Mouse (Mus musculus) limb, embryonic 10.5 days (tissue): ENCODE data around the gene Gm49405. TPM values are rescaled to one million over a fixed set of nuclear protein-coding genes. Genes with fewer than 3 reads are reported as not detected.
A peak's percentile ranks its signal among the peaks of the same experiment; 100 is the strongest.
"Not testable (repeated sequence)": the region's sequence is repeated elsewhere in the genome, so short reads cannot be mapped to it uniquely, and the experiment has no call there.

Experiments used
- DNase-seq: peaks from one replicate; pipeline ENCODE4 v3.0.0-alpha.2; 2017; ENCODE audit warnings: low spot score
- H3K27ac ChIP-seq: fragments of 300-500 bp; sonication (generic); 2 replicates; pipeline ENCODE4 v1.5.1; 2016; ENCODE audit warnings: mild to moderate bottlenecking
- H3K27me3 ChIP-seq: fragments of 300-500 bp; sonication (generic); 2 replicates; pipeline ENCODE4 v1.6.1; 2016; ENCODE audit warnings: low read depth, mild to moderate bottlenecking; ENCODE audit not compliant: poor library complexity, severe bottlenecking
- H3K36me3 ChIP-seq: fragments of 300-500 bp; sonication (generic); 2 replicates; pipeline ENCODE4 v1.6.1; 2016; ENCODE audit warnings: mild to moderate bottlenecking, moderate library complexity
- H3K4me1 ChIP-seq: fragments of 300-500 bp; sonication (generic); 2 replicates; pipeline ENCODE4 v1.6.1; 2016
- H3K4me3 ChIP-seq: fragments of 300-500 bp; sonication (generic); 2 replicates; pipeline ENCODE4 v1.5.1; 2016; ENCODE audit warnings: mild to moderate bottlenecking, moderate library complexity
- H3K9me3 ChIP-seq: fragments of 300-500 bp; sonication (generic); replicated peaks from 2 replicates; pipeline ENCODE4 v1.6.1; 2016; ENCODE audit warnings: mild to moderate bottlenecking
- WGBS: fragments of 180-500 bp; shearing (Covaris S2); methylation state at CpG from one replicate; pipeline ENCODE4 v1.1.7; 2016; 5-methylcytosine and 5-hydroxymethylcytosine counted together
- polyA plus RNA-seq: library from polyadenylated mRNA; unstranded; fragments of >200 nt; fragmentation: Nextera tagmentation; extraction: Ambion mirVana; gene quantifications from 2 replicates; pipeline ENCODE4 v1.2.1, GENCODE M21; 2016

The Gm49405 gene
- polyA plus RNA-seq, 1 experiment from 2014 or later = 4.6 TPM

- WGBS = 66% methylated on average over 3 of the region's 3 CpGs
- Histone ChIP-seq H3K4me1 (peaks cover 15% of the 10 kb centered on the region), H3K36me3 (no peaks in the 10 kb centered on the region), H3K9me3 (no peaks in the 10 kb centered on the region), H3K27ac (no peak overlapping the region), H3K27me3 (no peaks in the 10 kb centered on the region), H3K4me3 (no peak overlapping the region)
- no peak for DNase-seq
Measured at GRCm38 (mm10) chr19:3967258-3967657, 33.2 kb upstream of the Gm49405 start.

GRCm38 (mm10) chr19:3972229-3972628, 28.2 kb upstream of the Gm49405 start, which contains the start of gene Aldh3b2:
Aldh3b2 (plus strand) TSS chr19:3972328.
- no peak within 1 kb of the TSS for H3K4me3 ChIP-seq
- H3K9me3 ChIP-seq = no peaks in the 10 kb centered on the region
- H3K27me3 ChIP-seq = no peaks in the 10 kb centered on the region
- no peaks in the 10 kb centered on the region for H3K36me3 ChIP-seq
- peak within 1 kb of the TSS; percentile 44; the same call in 1 of the 2 replicates for H3K27ac ChIP-seq
- 31% methylated on average over 9 of the region's 9 CpGs for WGBS
- H3K4me1 ChIP-seq = peaks cover 22% of the 10 kb centered on the region
- DNase-seq = no peak

GRCm38 (mm10) chr19:3974608-3975007, 25.8 kb upstream of the Gm49405 start:
- 92% methylated on average over 6 of the region's 6 CpGs for WGBS
- peaks cover 13% of the 10 kb centered on the region for H3K4me1 ChIP-seq
- not testable (repeated sequence) for H3K9me3 ChIP-seq, H3K36me3 ChIP-seq, H3K27me3 ChIP-seq, H3K4me3 ChIP-seq, H3K27ac ChIP-seq, DNase-seq

- no peaks in the 10 kb centered on the region for H3K9me3 ChIP-seq
- no peak overlapping the region for H3K4me3 ChIP-seq
- no peak for DNase-seq
- H3K27ac ChIP-seq = no peak overlapping the region
- peaks cover 16% of the 10 kb centered on the region for H3K4me1 ChIP-seq
- no peaks in the 10 kb centered on the region for H3K27me3 ChIP-seq
- whole genome bisulfite sequencing = 87% methylated on average over 2 of the region's 2 CpGs
- H3K36me3 ChIP-seq = no peaks in the 10 kb centered on the region
Measured at GRCm38 (mm10) chr19:3975866-3976265, 24.6 kb upstream of the Gm49405 start.

GRCm38 (mm10) chr19:3980309-3980708, 20.1 kb upstream of the Gm49405 start:
- Histone ChIP-seq H3K4me1 (peaks cover 27% of the 10 kb centered on the region), H3K4me3 (no peak overlapping the region), H3K27me3 (no peaks in the 10 kb centered on the region), H3K9me3 (no peaks in the 10 kb centered on the region), H3K27ac (peak overlapping the region; percentile 46; the same call in 1 of the 2 replicates), H3K36me3 (no peaks in the 10 kb centered on the region)
- 13% methylated on average over 4 of the region's 4 CpGs for WGBS
- DNase-seq = peak; percentile 72

- Histone ChIP-seq H3K4me1 (peaks cover 32% of the 10 kb centered on the region), H3K9me3 (no peaks in the 10 kb centered on the region), H3K27me3 (no peaks in the 10 kb centered on the region), H3K36me3 (no peaks in the 10 kb centered on the region), H3K4me3 (no peak overlapping the region), H3K27ac (no peak overlapping the region)
- WGBS = 75% methylated on average over 9 of the region's 9 CpGs
- no peak for DNase-seq
Measured at GRCm38 (mm10) chr19:3980917-3981316, 19.5 kb upstream of the Gm49405 start.

GRCm38 (mm10) chr19:3983527-3984200, 16.8 kb upstream of the Gm49405 start:
- H3K4me1 ChIP-seq = peaks cover 41% of the 10 kb centered on the region
- H3K4me3 ChIP-seq = no peak overlapping the region
- no peak for DNase-seq

GRCm38 (mm10) chr19:3985261-3985681, 15.2 kb upstream of the Gm49405 start:
- Histone ChIP-seq H3K4me3 (no peak overlapping the region), H3K27me3 (no peaks in the 10 kb centered on the region), H3K36me3 (no peaks in the 10 kb centered on the region), H3K9me3 (no peaks in the 10 kb centered on the region), H3K27ac (peak overlapping the region; percentile 76), H3K4me1 (peaks cover 38% of the 10 kb centered on the region)
- DNase-seq = no peak
- 37% methylated on average over 8 of the region's 8 CpGs for WGBS

More at GRCm38 (mm10) chr19:3983527-3984200, 16.8 kb upstream of the Gm49405 start:
- H3K27me3 ChIP-seq = no peaks in the 10 kb centered on the region
- peak overlapping the region; percentile 25 for H3K27ac ChIP-seq
- no peaks in the 10 kb centered on the region for H3K9me3 ChIP-seq
- WGBS = 52% methylated on average over 9 of the region's 9 CpGs
- H3K36me3 ChIP-seq = no peaks in the 10 kb centered on the region

- Histone ChIP-seq H3K9me3 (no peaks in the 10 kb centered on the region), H3K4me3 (0 out of 2 replicates have a peak within 1 kb of the TSS, but pooled peaks have one; percentile 12), H3K27ac (peak within 1 kb of the TSS; percentile 76), H3K36me3 (no peaks in the 10 kb centered on the region), H3K27me3 (no peaks in the 10 kb centered on the region), H3K4me1 (peaks cover 46% of the 10 kb centered on the region)
- WGBS = 16% methylated on average over 8 of the region's 8 CpGs
- DNase-seq = peak; percentile 55
Measured at GRCm38 (mm10) chr19:3986334-3986733, 14.1 kb upstream of the Gm49405 start, which contains the start of gene Acy3. Acy3 (plus strand) TSS chr19:3986570.

GRCm38 (mm10) chr19:3988066-3988465, 12.4 kb upstream of the Gm49405 start:
- Histone ChIP-seq H3K27ac (no peak overlapping the region), H3K4me1 (peaks cover 50% of the 10 kb centered on the region), H3K36me3 (no peaks in the 10 kb centered on the region), H3K4me3 (no peak overlapping the region), H3K27me3 (0 out of 2 replicates have a peak, but pooled peaks cover 5% of the 10 kb centered on the region), H3K9me3 (no peaks in the 10 kb centered on the region)
- WGBS = 92% methylated on average over 14 of the region's 14 CpGs
- DNase-seq = no peak

GRCm38 (mm10) chr19:3988750-3989149, 11.7 kb upstream of the Gm49405 start:
- Histone ChIP-seq H3K9me3 (no peaks in the 10 kb centered on the region), H3K36me3 (no peaks in the 10 kb centered on the region), H3K4me1 (peaks cover 43% of the 10 kb centered on the region), H3K27ac (no peak overlapping the region), H3K27me3 (0 out of 2 replicates have a peak, but pooled peaks cover 5% of the 10 kb centered on the region), H3K4me3 (no peak overlapping the region)
- WGBS = 86% methylated on average over 4 of the region's 4 CpGs
- no peak for DNase-seq

- Histone ChIP-seq H3K4me1 (peaks cover 32% of the 10 kb centered on the region), H3K4me3 (no peak overlapping the region), H3K27me3 (0 out of 2 replicates have a peak, but pooled peaks cover 5% of the 10 kb centered on the region), H3K9me3 (no peaks in the 10 kb centered on the region), H3K27ac (no peak overlapping the region), H3K36me3 (no peaks in the 10 kb centered on the region)
- 24% methylated on average over 6 of the region's 6 CpGs for WGBS
- DNase-seq = peak; percentile 53
Measured at GRCm38 (mm10) chr19:3990804-3991203, 9.6 kb upstream of the Gm49405 start.

GRCm38 (mm10) chr19:3991562-3991961, 8.9 kb upstream of the Gm49405 start:
- WGBS = 99% methylated on average over 3 of the region's 3 CpGs
- DNase-seq = no peak
- H3K9me3 ChIP-seq = no peaks in the 10 kb centered on the region
- H3K4me3 ChIP-seq = no peak overlapping the region
- H3K27me3 ChIP-seq = 0 out of 2 replicates have a peak, but pooled peaks cover 5% of the 10 kb centered on the region
- peaks cover 24% of the 10 kb centered on the region for H3K4me1 ChIP-seq
- H3K36me3 ChIP-seq = no peaks in the 10 kb centered on the region
- no peak overlapping the region for H3K27ac ChIP-seq
